Mouse (Mus musculus): ENCODE data around the gene Ap4m1. TPM values are rescaled to one million over a fixed set of nuclear protein-coding genes. Genes with fewer than 3 reads are reported as not detected.

The Ap4m1 gene
- 9.8 and 10.3 TPM in 2 replicates for polyA plus RNA-seq (2015; fragmentation: Nextera tagmentation; extraction: Ambion mirVana)

GRCm38 (mm10) chr5:138171695-138172491 lies at the start of gene Ap4m1, which contains the start of gene Mcm7:
TSS of gene Ap4m1 (plus strand) at chr5:138172002.
TSS of gene Mcm7 (minus strand) at chr5:138172422.

GRCm38 (mm10) chr5:138155443-138155976 lies 16.3 kb upstream of the Ap4m1 start, which contains the start of gene Zfp113:
TSS of gene Zfp113 (minus strand) at chr5:138155744.

GRCm38 (mm10) chr5:138160842-138161665 lies 10.7 kb upstream of the Ap4m1 start, which contains the start of gene Cops6:
TSS of gene Cops6 (plus strand) at chr5:138161071.

GRCm38 (mm10) chr5:138186950-138187638 lies 15.3 kb downstream of the Ap4m1 start, which contains the start of the genes Taf6 and Cnpy4:
TSS of gene Taf6 (minus strand) at chr5:138187451.
TSS of gene Cnpy4 (plus strand) at chr5:138187485.

DNA sequence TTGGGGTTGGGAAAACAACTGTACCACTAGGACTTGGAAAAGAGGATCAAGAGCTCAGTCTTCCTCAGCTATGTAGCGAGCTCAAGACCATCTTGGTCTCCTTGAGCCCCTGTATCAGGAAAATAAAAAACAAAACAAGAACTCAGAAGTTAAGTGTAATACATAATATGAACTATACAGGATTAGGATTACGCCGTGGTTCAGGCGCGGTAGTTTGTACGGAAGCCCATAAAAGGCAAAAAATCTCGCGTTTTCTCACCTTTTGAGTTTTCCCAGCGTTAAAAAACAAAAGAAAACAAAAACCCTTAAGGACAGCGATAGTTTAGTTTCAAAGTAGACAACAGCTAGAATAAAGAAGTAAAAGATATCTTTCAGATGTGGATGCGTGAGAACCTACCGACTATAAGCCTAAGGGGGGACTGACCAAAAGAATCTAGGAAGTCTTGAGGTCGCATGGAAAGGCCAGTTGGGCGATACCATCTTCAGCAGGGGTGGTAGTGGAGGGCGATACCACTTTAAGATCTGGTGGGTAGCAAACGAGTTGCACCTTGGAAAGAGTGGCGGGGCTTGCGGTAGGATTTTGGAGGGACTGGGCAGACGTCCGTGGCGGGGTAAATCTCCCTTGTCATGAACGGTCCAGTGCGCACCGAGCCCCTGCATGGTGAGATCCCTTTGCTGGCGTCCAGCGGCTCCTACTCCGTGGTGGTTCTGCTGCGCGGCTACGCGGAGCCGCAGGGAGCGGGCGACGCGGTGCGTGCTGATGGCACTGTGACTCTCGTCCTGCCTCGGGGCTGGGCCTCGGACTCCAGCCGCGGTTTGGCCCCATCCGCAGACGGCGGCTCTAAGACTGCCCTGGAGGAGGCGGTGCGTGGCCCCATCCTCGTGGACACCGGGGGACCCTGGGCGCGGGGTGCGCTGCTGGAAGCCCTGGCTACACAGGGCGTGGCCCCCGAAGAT lies 22.2 kb downstream of the Ap4m1 start, which contains the start of gene Mblac1:
Gene Mblac1 (plus strand): TSS at position 544 of the 957 bp plus-strand sequence.

DNA sequence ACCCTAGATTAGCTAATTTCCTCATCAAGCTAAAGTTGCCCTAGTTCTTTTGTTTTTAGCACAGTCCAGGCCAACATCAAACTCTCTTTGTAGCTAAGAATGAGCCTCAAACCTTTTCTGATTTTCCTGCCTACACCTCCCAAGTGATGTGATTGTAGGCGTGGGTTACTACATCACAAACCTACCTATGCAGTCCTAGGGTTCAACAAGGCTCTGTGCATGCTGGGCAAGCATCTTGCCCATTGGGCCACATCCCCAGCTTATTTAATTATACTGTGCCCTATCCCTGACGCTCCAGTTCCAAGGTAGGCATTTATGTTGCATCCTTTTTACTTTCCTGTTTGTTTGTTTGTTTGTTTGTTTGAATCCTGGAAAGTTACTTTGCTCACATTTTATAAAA lies 53.9 kb downstream of the Ap4m1 start, which contains the start of gene Nxpe5:
Gene Nxpe5 (plus strand): TSS at position 199 of the 400 bp plus-strand sequence.

MicroRNA genes within 50 kb of the gene (microRNA counts, 519-probe panel; counts per million panel counts)
- 4,090 counts per million, percentile 74 among the panel's probes with 10 or more counts for microRNA mmu-miR-106b
- microRNA mmu-miR-25: 4,805 counts per million, percentile 89 among the panel's probes with 10 or more counts
- 3,760 counts per million, percentile 67 among the panel's probes with 10 or more counts for microRNA mmu-miR-93

Small RNA genes lying within 50 kb of the gene (microRNA-seq; reads per million reads assigned to microRNA genes)
- gene Mir106b (2,978 reads per million, percentile 85 among the genes with 10 or more reads in this experiment), gene Mir25 (387 reads per million, percentile 62 among the genes with 10 or more reads in this experiment), gene Mir93 (2,807 reads per million, percentile 84 among the genes with 10 or more reads in this experiment)

Other genes starting within 250 kb of the Ap4m1 start
- gene Gjc3, start 208.9 kb upstream of the Ap4m1 start, polyA plus RNA-seq (2015; fragmentation: Nextera tagmentation; extraction: Ambion mirVana): 0.33 and 0.45 TPM in 2 replicates
- 0.28 and 0.48 TPM in 2 replicates for gene Azgp1, start 190.5 kb upstream of the Ap4m1 start, polyA plus RNA-seq (2015; fragmentation: Nextera tagmentation; extraction: Ambion mirVana)
- not detected in 2 replicates for gene Smok3a, start 150.7 kb upstream of the Ap4m1 start, polyA plus RNA-seq (2015; fragmentation: Nextera tagmentation; extraction: Ambion mirVana)
- gene Smok3b, start 150.6 kb upstream of the Ap4m1 start, polyA plus RNA-seq (2015; fragmentation: Nextera tagmentation; extraction: Ambion mirVana): not detected in 2 replicates
- not detected in 2 replicates for gene Smok3c, start 118.8 kb upstream of the Ap4m1 start, polyA plus RNA-seq (2015; fragmentation: Nextera tagmentation; extraction: Ambion mirVana)
- gene Zkscan1, start 86.9 kb upstream of the Ap4m1 start, polyA plus RNA-seq (2015; fragmentation: Nextera tagmentation; extraction: Ambion mirVana): 5.8 and 7.2 TPM in 2 replicates
- 23.5 and 26.3 TPM in 2 replicates for gene Zscan21, start 55.1 kb upstream of the Ap4m1 start, polyA plus RNA-seq (2015; fragmentation: Nextera tagmentation; extraction: Ambion mirVana)
- 6.8 and 7.5 TPM in 2 replicates for gene Zfp113, start 16.3 kb upstream of the Ap4m1 start, polyA plus RNA-seq (2015; fragmentation: Nextera tagmentation; extraction: Ambion mirVana)
- gene Cops6, start 10.9 kb upstream of the Ap4m1 start, polyA plus RNA-seq (2015; fragmentation: Nextera tagmentation; extraction: Ambion mirVana): 224 and 240 TPM in 2 replicates
- 38.7 and 44.9 TPM in 2 replicates for gene Mcm7, start 420 bp downstream of the Ap4m1 start, polyA plus RNA-seq (2015; fragmentation: Nextera tagmentation; extraction: Ambion mirVana)
- gene Taf6, start 15.4 kb downstream of the Ap4m1 start, polyA plus RNA-seq (2015; fragmentation: Nextera tagmentation; extraction: Ambion mirVana): 33.7 and 34.9 TPM in 2 replicates
- gene Cnpy4, start 15.5 kb downstream of the Ap4m1 start, polyA plus RNA-seq (2015; fragmentation: Nextera tagmentation; extraction: Ambion mirVana): 21.2 and 22.7 TPM in 2 replicates
- 8.4 and 9.6 TPM in 2 replicates for gene Mblac1, start 22.3 kb downstream of the Ap4m1 start, polyA plus RNA-seq (2015; fragmentation: Nextera tagmentation; extraction: Ambion mirVana)
- gene Nxpe5, start 53.9 kb downstream of the Ap4m1 start, polyA plus RNA-seq (2015; fragmentation: Nextera tagmentation; extraction: Ambion mirVana): 0.42 and 0.51 TPM in 2 replicates
- 71.9 and 85.1 TPM in 2 replicates for gene Lamtor4, start 83.5 kb downstream of the Ap4m1 start, polyA plus RNA-seq (2015; fragmentation: Nextera tagmentation; extraction: Ambion mirVana)
- gene BC037034, start 92.0 kb downstream of the Ap4m1 start, polyA plus RNA-seq (2015; fragmentation: Nextera tagmentation; extraction: Ambion mirVana): 2.6 and 2.7 TPM in 2 replicates
- gene Gal3st4, start 100.8 kb downstream of the Ap4m1 start, polyA plus RNA-seq (2015; fragmentation: Nextera tagmentation; extraction: Ambion mirVana): 1.9 and 2.0 TPM in 2 replicates
- 0.12 and 0.25 TPM in 2 replicates for gene Gm43720, start 108.0 kb downstream of the Ap4m1 start, polyA plus RNA-seq (2015; fragmentation: Nextera tagmentation; extraction: Ambion mirVana)
- gene Gpc2, start 108.0 kb downstream of the Ap4m1 start, polyA plus RNA-seq (2015; fragmentation: Nextera tagmentation; extraction: Ambion mirVana): 1.4 and 1.5 TPM in 2 replicates
- gene Stag3, start 108.2 kb downstream of the Ap4m1 start, polyA plus RNA-seq (2015; fragmentation: Nextera tagmentation; extraction: Ambion mirVana): 0.61 and 1.1 TPM in 2 replicates
- not detected in 2 replicates for gene Pvrig, start 170.0 kb downstream of the Ap4m1 start, polyA plus RNA-seq (2015; fragmentation: Nextera tagmentation; extraction: Ambion mirVana)

All from urinary bladder, postnatal 0 days (tissue).